Mouse (Mus musculus) gonadal fat pad, adult 2 months (tissue): ENCODE data around the gene Kif21b. TPM values are rescaled to one million over a fixed set of nuclear protein-coding genes. Genes with fewer than 3 reads are reported as not detected.

Experiments used
- DNase-seq: peaks from one replicate; pipeline ENCODE4 v3.0.0-alpha.2; 2012; ENCODE audit warnings: low read depth
- polyA plus RNA-seq: library from polyadenylated mRNA; depleted of rRNA; stranded (reverse); fragments of >200 nt; gene quantifications from 2 replicates; pipeline ENCODE4 v1.2.3, GENCODE M21; 2012; rRNA removed

Gene Kif21b
- 2.3 and 4.8 TPM in 2 replicates for polyA plus RNA-seq

- no peak for DNase-seq
Measured at GRCm38 (mm10) chr1:136130951-136131558, at the start of gene Kif21b. Kif21b (plus strand) TSS chr1:136131389.

GRCm38 (mm10) chr1:136085988-136086685 is 45.1 kb upstream of the Kif21b start:
- DNase-seq, result no peak

- no peak for DNase-seq
Measured at GRCm38 (mm10) chr1:136089368-136090165, 41.6 kb upstream of the Kif21b start.

GRCm38 (mm10) chr1:136093726-136094125 is 37.5 kb upstream of the Kif21b start:
- no peak for DNase-seq

- DNase-seq, result no peak
Measured at GRCm38 (mm10) chr1:136094807-136095206, 36.4 kb upstream of the Kif21b start.

GRCm38 (mm10) chr1:136102094-136102493 is 29.1 kb upstream of the Kif21b start:
- no peak for DNase-seq

GRCm38 (mm10) chr1:136102551-136102950 is 28.6 kb upstream of the Kif21b start:
- no peak for DNase-seq

- DNase-seq, result no peak
Measured at GRCm38 (mm10) chr1:136102981-136103380, 28.2 kb upstream of the Kif21b start.

- DNase-seq, result no peak
Measured at GRCm38 (mm10) chr1:136103696-136104095, 27.5 kb upstream of the Kif21b start.

- DNase-seq, result no peak
Measured at GRCm38 (mm10) chr1:136104741-136105140, 26.4 kb upstream of the Kif21b start.

- no peak for DNase-seq
Measured at GRCm38 (mm10) chr1:136109464-136109863, 21.7 kb upstream of the Kif21b start.

- DNase-seq, result no peak
Measured at GRCm38 (mm10) chr1:136116183-136116582, 15.0 kb upstream of the Kif21b start.

- DNase-seq, result no peak
Measured at GRCm38 (mm10) chr1:136117069-136117468, 14.1 kb upstream of the Kif21b start.

- no peak for DNase-seq
Measured at GRCm38 (mm10) chr1:136118875-136119274, 12.3 kb upstream of the Kif21b start.

GRCm38 (mm10) chr1:136119571-136120262 is 11.5 kb upstream of the Kif21b start:
- no peak for DNase-seq

GRCm38 (mm10) chr1:136120263-136120603 is 11.0 kb upstream of the Kif21b start:
- DNase-seq, result no peak

- DNase-seq, result no peak
Measured at GRCm38 (mm10) chr1:136120785-136121184, 10.4 kb upstream of the Kif21b start.

- DNase-seq, result no peak
Measured at GRCm38 (mm10) chr1:136122030-136122429, 9.2 kb upstream of the Kif21b start.

GRCm38 (mm10) chr1:136126159-136126765 is 4.9 kb upstream of the Kif21b start:
- no peak for DNase-seq

- DNase-seq, result no peak
Measured at GRCm38 (mm10) chr1:136126895-136127294, 4.3 kb upstream of the Kif21b start.

GRCm38 (mm10) chr1:136127856-136128255 is 3.3 kb upstream of the Kif21b start:
- no peak for DNase-seq

- no peak for DNase-seq
Measured at GRCm38 (mm10) chr1:136128416-136128815, 2.8 kb upstream of the Kif21b start.
